Mouse (Mus musculus) midbrain, embryonic 11.5 days (tissue): ENCODE results near the gene Tcte2. TPM values are rescaled to one million over a fixed set of nuclear protein-coding genes. Genes with fewer than 3 reads are reported as not detected.
A peak's percentile ranks its signal among the peaks of the same experiment; 100 is the strongest.

ENCODE experiments used
- ATAC-seq: fragments of 200-750 bp; cut with Nextera tagmentation; 2 replicates; pipeline ENCODE4 v1.8.0; 2017; ENCODE audit warnings: moderate TSS enrichment, moderate library complexity; ENCODE audit not compliant: low FRiP score
- DNase-seq: peaks from one replicate; pipeline ENCODE4 v3.0.0; 2015; ENCODE audit warnings: low spot score; ENCODE audit errors: missing footprints
- H3K27ac ChIP-seq: fragments of 300-500 bp; sonication (generic); 2 replicates; pipeline ENCODE4 v1.5.1; 2014; ENCODE audit warnings: low read depth, low read length
- H3K27me3 ChIP-seq: fragments of 300-500 bp; sonication (generic); 2 replicates; pipeline ENCODE4 v1.6.1; 2014; ENCODE audit warnings: mild to moderate bottlenecking, low read length, moderate library complexity, mixed read lengths; ENCODE audit not compliant: control insufficient read depth, insufficient read depth
- H3K36me3 ChIP-seq: fragments of 300-500 bp; sonication (generic); 2 replicates; pipeline ENCODE4 v1.6.1; 2014; ENCODE audit warnings: mild to moderate bottlenecking, low read length, moderate library complexity, mixed read lengths; ENCODE audit not compliant: control insufficient read depth, insufficient read depth
- H3K4me1 ChIP-seq: fragments of 300-500 bp; sonication (generic); 2 replicates; pipeline ENCODE4 v1.6.1; 2014; ENCODE audit warnings: low read length; ENCODE audit not compliant: control insufficient read depth, insufficient read depth
- H3K4me2 ChIP-seq: fragments of 300-500 bp; sonication (generic); 2 replicates; pipeline ENCODE4 v1.6.1; 2014; ENCODE audit warnings: mild to moderate bottlenecking, moderate library complexity
- H3K4me3 ChIP-seq: fragments of 300-500 bp; sonication (generic); 2 replicates; pipeline ENCODE4 v1.5.1; 2014; ENCODE audit warnings: low read depth, low read length
- H3K9ac ChIP-seq: fragments of 300-500 bp; sonication (generic); 2 replicates; pipeline ENCODE4 v1.6.1; 2014; ENCODE audit warnings: low read length
- H3K9me3 ChIP-seq: fragments of 300-500 bp; sonication (generic); 2 replicates; pipeline ENCODE4 v1.6.1; 2016; ENCODE audit warnings: low read length; ENCODE audit not compliant: control insufficient read depth
- WGBS: fragments of 180-500 bp; shearing (Covaris S2); extraction: QIAGEN DNeasy Blood & Tissue Kit; methylation state at CpG from one replicate; pipeline ENCODE4 v1.1.7; 2014; 5-methylcytosine and 5-hydroxymethylcytosine counted together
- polyA plus RNA-seq: library from polyadenylated mRNA; unstranded; fragments of >200 nt; fragmentation: Nextera tagmentation; extraction: Ambion mirVana; gene quantifications from 2 replicates; pipeline ENCODE4 v1.2.1, GENCODE M21; 2014

Tcte2 gene
- polyA plus RNA-seq, 1 experiment from 2014 or later: 5.8 TPM

DNA sequence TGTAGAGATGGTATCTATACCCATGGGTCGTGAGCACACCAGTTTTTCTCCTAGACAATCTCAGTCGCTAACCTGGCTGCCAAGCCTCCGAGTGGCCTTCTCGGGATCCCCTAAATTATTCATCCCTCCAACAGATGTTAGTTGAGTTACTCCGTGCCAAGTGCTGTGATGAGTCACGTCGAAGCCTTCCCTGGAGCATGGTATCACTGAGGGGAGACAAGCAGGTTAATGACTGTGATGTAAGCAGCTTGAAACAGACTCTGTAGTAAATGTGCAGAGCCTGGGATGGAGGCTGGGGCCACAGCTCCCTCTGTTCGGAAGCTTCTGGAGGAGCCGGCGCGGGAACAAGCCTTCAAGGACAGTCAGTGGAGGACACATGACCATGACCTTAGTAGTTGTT lies 44.2 kb downstream of the Tcte2 start:
- Histone ChIP-seq H3K36me3 (no peaks in the 10 kb centered on the region), H3K9ac (no peak overlapping the region), H3K27ac (no peak overlapping the region), H3K27me3 (no peaks in the 10 kb centered on the region), H3K4me1 (peaks cover 4% of the 10 kb centered on the region; the same call in 1 of the 2 replicates), H3K4me2 (no peak overlapping the region), H3K4me3 (no peak overlapping the region), H3K9me3 (no peaks in the 10 kb centered on the region)
- DNase-seq (no peak), ATAC-seq (no peak)
- 94% methylated on average over 11 of the region's 11 CpGs for WGBS

DNA sequence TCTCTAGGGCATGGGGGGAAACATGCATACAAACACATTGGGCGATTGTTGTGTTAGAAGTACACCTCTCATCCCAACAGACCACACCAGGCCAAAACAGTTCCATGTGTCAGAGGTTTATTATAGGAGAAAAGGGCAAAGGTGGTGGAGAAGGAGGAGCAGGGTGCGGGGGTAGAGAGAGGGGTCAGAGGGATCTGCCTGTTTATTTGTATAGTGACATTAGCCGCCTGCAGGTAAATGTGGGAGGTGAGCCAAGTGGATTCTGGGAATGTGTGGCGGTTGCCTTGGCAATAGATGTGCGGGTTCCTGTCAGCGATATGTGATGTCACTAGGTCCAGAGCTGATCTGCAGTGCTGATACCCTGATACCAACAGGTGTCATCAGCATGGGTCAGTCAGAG lies 45.3 kb downstream of the Tcte2 start:
- ATAC-seq: no peak
- no peaks in the 10 kb centered on the region for H3K9me3 ChIP-seq
- no peak overlapping the region for H3K27ac ChIP-seq
- 86% methylated on average over 6 of the region's 6 CpGs for WGBS
- no peaks in the 10 kb centered on the region for H3K27me3 ChIP-seq
- no peaks in the 10 kb centered on the region for H3K4me1 ChIP-seq
- H3K36me3 ChIP-seq: no peaks in the 10 kb centered on the region
- no peak overlapping the region for H3K9ac ChIP-seq
- no peak overlapping the region for H3K4me2 ChIP-seq
- DNase-seq: no peak
- H3K4me3 ChIP-seq: no peak overlapping the region

- no peak for DNase-seq
- 75% methylated on average over 9 of the region's 9 CpGs for WGBS
- no peak for ATAC-seq
These were observed 46.1 kb downstream of the Tcte2 start for GRCm38 (mm10) chr17:13715511-13715910.

GRCm38 (mm10) chr17:13714654-13715053 lies 47.0 kb downstream of the Tcte2 start:
- H3K9me3 ChIP-seq: no peaks in the 10 kb centered on the region
- no peaks in the 10 kb centered on the region for H3K4me1 ChIP-seq
- H3K4me2 ChIP-seq: no peak overlapping the region

More at GRCm38 (mm10) chr17:13715511-13715910, 46.1 kb downstream of the Tcte2 start:
- H3K4me1 ChIP-seq: no peaks in the 10 kb centered on the region
- no peak overlapping the region for H3K9ac ChIP-seq
- H3K27ac ChIP-seq: no peak overlapping the region
- no peaks in the 10 kb centered on the region for H3K27me3 ChIP-seq
- H3K9me3 ChIP-seq: no peaks in the 10 kb centered on the region
- H3K36me3 ChIP-seq: no peaks in the 10 kb centered on the region
- no peak overlapping the region for H3K4me3 ChIP-seq
- H3K4me2 ChIP-seq: no peak overlapping the region

DNA sequence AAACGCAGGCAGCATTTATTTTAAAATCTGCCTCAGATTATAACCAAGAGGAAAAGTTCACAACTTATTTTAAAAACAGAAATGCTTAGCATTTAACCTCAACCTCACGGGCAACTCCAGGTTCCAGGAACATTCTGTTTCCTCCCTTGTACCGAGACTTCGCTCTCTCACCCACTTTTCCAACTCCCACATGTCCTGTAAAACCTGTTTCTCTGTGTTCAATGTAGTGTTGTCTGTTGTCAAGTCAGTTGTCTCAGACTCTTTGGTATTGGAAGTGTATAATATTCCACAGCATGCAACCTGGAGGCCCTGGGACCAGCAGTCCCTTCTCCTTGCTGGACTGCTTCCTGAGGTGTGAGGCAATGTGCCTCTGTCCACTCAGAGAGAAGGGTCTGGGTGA lies 47.5 kb downstream of the Tcte2 start:
- no peak overlapping the region for H3K4me2 ChIP-seq
- no peaks in the 10 kb centered on the region for H3K36me3 ChIP-seq
- no peaks in the 10 kb centered on the region for H3K4me1 ChIP-seq
- WGBS: 98% methylated on average over 4 of the region's 4 CpGs
- H3K27ac ChIP-seq: no peak overlapping the region
- no peaks in the 10 kb centered on the region for H3K27me3 ChIP-seq
- DNase-seq: no peak
- no peak for ATAC-seq
- no peak overlapping the region for H3K9ac ChIP-seq
- no peaks in the 10 kb centered on the region for H3K9me3 ChIP-seq
- H3K4me3 ChIP-seq: no peak overlapping the region

More at GRCm38 (mm10) chr17:13714654-13715053, 47.0 kb downstream of the Tcte2 start:
- ATAC-seq (no peak), DNase-seq (no peak)
- Histone ChIP-seq H3K27ac (no peak overlapping the region), H3K9ac (no peak overlapping the region), H3K4me3 (no peak overlapping the region), H3K27me3 (no peaks in the 10 kb centered on the region), H3K36me3 (no peaks in the 10 kb centered on the region)
- 80% methylated on average over 4 of the region's 4 CpGs for WGBS

DNA sequence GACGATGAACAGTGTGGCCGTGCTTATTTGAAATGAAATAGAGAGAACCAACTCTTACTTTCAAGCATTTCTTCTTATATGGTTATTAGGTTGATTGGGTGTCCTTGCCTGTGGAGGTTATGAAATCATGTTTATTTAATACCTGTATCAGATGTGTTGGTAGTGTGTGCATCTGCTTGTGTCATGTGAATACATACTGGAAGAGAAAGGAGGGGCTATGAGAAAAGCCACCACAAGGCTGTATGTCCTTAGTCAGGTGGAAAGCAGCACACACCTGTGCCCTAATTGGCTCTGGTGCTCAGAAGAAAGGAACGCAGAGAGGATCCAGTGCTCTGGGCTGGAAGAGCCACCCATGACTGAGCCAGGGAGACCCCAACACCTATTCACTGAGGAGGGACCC lies 49.1 kb downstream of the Tcte2 start:
- no peak overlapping the region for H3K27ac ChIP-seq
- DNase-seq: no peak
- H3K4me1 ChIP-seq: no peaks in the 10 kb centered on the region
- no peaks in the 10 kb centered on the region for H3K27me3 ChIP-seq
- WGBS: 94% methylated on average over 3 of the region's 3 CpGs
- no peaks in the 10 kb centered on the region for H3K36me3 ChIP-seq
- no peak for ATAC-seq
- H3K4me3 ChIP-seq: no peak overlapping the region
- no peak overlapping the region for H3K4me2 ChIP-seq
- no peaks in the 10 kb centered on the region for H3K9me3 ChIP-seq
- no peak overlapping the region for H3K9ac ChIP-seq

- DNase-seq (no peak), ATAC-seq (no peak)
- WGBS: 77% methylated on average over 6 of the region's 6 CpGs
- no peaks in the 10 kb centered on the region for H3K27me3 ChIP-seq
- H3K36me3 ChIP-seq: no peaks in the 10 kb centered on the region
- H3K4me1 ChIP-seq: no peaks in the 10 kb centered on the region
- no peak overlapping the region for H3K27ac ChIP-seq
- no peak overlapping the region for H3K9ac ChIP-seq
- no peaks in the 10 kb centered on the region for H3K9me3 ChIP-seq
- H3K4me2 ChIP-seq: no peak overlapping the region
- H3K4me3 ChIP-seq: no peak overlapping the region
These were observed 49.5 kb downstream of the Tcte2 start for GRCm38 (mm10) chr17:13712116-13712515.

- Histone ChIP-seq H3K36me3 (no peaks in the 10 kb centered on the region), H3K9ac (no peak overlapping the region), H3K27ac (no peak overlapping the region), H3K4me2 (no peak overlapping the region), H3K27me3 (no peaks in the 10 kb centered on the region), H3K9me3 (no peaks in the 10 kb centered on the region), H3K4me3 (no peak overlapping the region), H3K4me1 (no peaks in the 10 kb centered on the region)
- ATAC-seq: no peak
- 83% methylated on average over 5 of the region's 5 CpGs for WGBS
- no peak for DNase-seq
These were observed 50.5 kb downstream of the Tcte2 start for GRCm38 (mm10) chr17:13711173-13711572.

- Histone ChIP-seq H3K9ac (no peak overlapping the region), H3K27me3 (no peaks in the 10 kb centered on the region), H3K4me1 (peaks cover 3% of the 10 kb centered on the region), H3K36me3 (no peaks in the 10 kb centered on the region), H3K9me3 (no peaks in the 10 kb centered on the region), H3K27ac (no peak overlapping the region), H3K4me2 (no peak overlapping the region), H3K4me3 (no peak overlapping the region)
- DNase-seq: no peak
- WGBS: 35% methylated on average over 4 of the region's 4 CpGs
- peak; percentile 51 for ATAC-seq
These were observed 56.1 kb downstream of the Tcte2 start for GRCm38 (mm10) chr17:13705481-13705921.
